Mouse (Mus musculus) forebrain, embryonic 14.5 days (tissue): ENCODE results near the gene Trp53i11. TPM values are rescaled to one million over a fixed set of nuclear protein-coding genes. Genes with fewer than 3 reads are reported as not detected.

Source experiments
- polyA plus RNA-seq: library from polyadenylated mRNA; unstranded; fragments of >200 nt; fragmentation: Nextera tagmentation; extraction: Ambion mirVana; gene quantifications from 2 replicates; pipeline ENCODE4 v1.2.1, GENCODE M21; 2014

The Trp53i11 gene
- polyA plus RNA-seq, 1 experiment from 2014 or later: 95.8 TPM

Other genes starting within 250 kb of the Trp53i11 start
- gene Prdm11, start 141.4 kb upstream of the Trp53i11 start, polyA plus RNA-seq: 0.76 and 0.96 TPM in 2 replicates
- 15.6 and 17.3 TPM in 2 replicates for gene Tspan18, start 147.0 kb downstream of the Trp53i11 start, polyA plus RNA-seq